Mouse (Mus musculus): ENCODE results near the gene Man1b1.

GRCm38 (mm10) chr2:25292054-25292544, 40.0 kb upstream of the Man1b1 start:
- no peak for TF ChIP-seq CTCF (IDR thresholded peaks at IDR 0.05; ENCODE audit: extremely low read depth, insufficient read length, insufficient replicate concordance, low read depth, low read length)
- TF ChIP-seq POLR2A (IDR thresholded peaks at IDR 0.05; ENCODE audit: low read depth, low read length) = no peak
